Mouse (Mus musculus) layer of hippocampus, postnatal 14 days (tissue): ENCODE data around the gene Dct. TPM values are rescaled to one million over a fixed set of nuclear protein-coding genes. Genes with fewer than 3 reads are reported as not detected.

Source experiments
- total RNA-seq, 2 experiments: library from RNA; stranded (reverse); gene quantifications; 2 replicates each; pipeline ENCODE4 v1.2.3; 2021

Gene Dct
- total RNA-seq, 2 experiments from 2014 or later = 0.83 to 1.0 TPM

Other genes starting within 250 kb of the Dct start
- gene Tgds, start 80.5 kb upstream of the Dct start, total RNA-seq = 10 to 100 TPM; 11.0 to 11.3 TPM
- 10 to 100 TPM; 26.4 to 26.5 TPM for gene Gpr180, start 84.9 kb upstream of the Dct start, total RNA-seq
- 1 to 10 TPM; 9.1 to 9.7 TPM for gene Sox21, start 184.8 kb upstream of the Dct start, total RNA-seq
- not detected for gene Gm9376, start 214.7 kb upstream of the Dct start, total RNA-seq